Mouse (Mus musculus) megakaryocyte, embryonic 14.5 days (primary cell): ENCODE data around the gene Chst3. TPM values are rescaled to one million over a fixed set of nuclear protein-coding genes. Genes with fewer than 3 reads are reported as not detected.

ENCODE experiments used
- H3K27me3 ChIP-seq: replicated peaks from 2 replicates; pipeline ENCODE3; 2012; ENCODE audit warnings: inconsistent platforms
- H3K36me3 ChIP-seq: replicated peaks from 2 replicates; pipeline ENCODE3; 2012; ENCODE audit warnings: low read length, inconsistent platforms, mixed read lengths
- H3K4me1 ChIP-seq: 2 replicates; pipeline ENCODE4 v1.6.1; 2012; ENCODE audit warnings: inconsistent platforms
- H3K4me3 ChIP-seq: replicated peaks from 2 replicates; pipeline ENCODE3; 2012; ENCODE audit warnings: moderate library complexity, mild to moderate bottlenecking, inconsistent platforms
- H3K9me3 ChIP-seq: 2 replicates; pipeline ENCODE4 v1.6.1; 2012; ENCODE audit warnings: inconsistent platforms
- FLI1 ChIP-seq: IDR thresholded peaks from 2 replicates; pipeline ENCODE4 v1.6.1; 2012; ENCODE audit warnings: low read length, inconsistent platforms, mixed read lengths
- GATA1 ChIP-seq: IDR thresholded peaks from 3 replicates; pipeline ENCODE4 v1.6.1; 2012; ENCODE audit warnings: mixed read lengths, low read length, inconsistent platforms, borderline replicate concordance
- polyA plus RNA-seq: library from polyadenylated mRNA; stranded (reverse); fragments of >175 nt; gene quantifications from 2 replicates; pipeline ENCODE4 v1.2.3, GENCODE M21; 2012; ENCODE audit warnings: low replicate concordance; ENCODE audit not compliant: insufficient read depth

Chst3 gene
- polyA plus RNA-seq, 1 experiment = not detected

DNA sequence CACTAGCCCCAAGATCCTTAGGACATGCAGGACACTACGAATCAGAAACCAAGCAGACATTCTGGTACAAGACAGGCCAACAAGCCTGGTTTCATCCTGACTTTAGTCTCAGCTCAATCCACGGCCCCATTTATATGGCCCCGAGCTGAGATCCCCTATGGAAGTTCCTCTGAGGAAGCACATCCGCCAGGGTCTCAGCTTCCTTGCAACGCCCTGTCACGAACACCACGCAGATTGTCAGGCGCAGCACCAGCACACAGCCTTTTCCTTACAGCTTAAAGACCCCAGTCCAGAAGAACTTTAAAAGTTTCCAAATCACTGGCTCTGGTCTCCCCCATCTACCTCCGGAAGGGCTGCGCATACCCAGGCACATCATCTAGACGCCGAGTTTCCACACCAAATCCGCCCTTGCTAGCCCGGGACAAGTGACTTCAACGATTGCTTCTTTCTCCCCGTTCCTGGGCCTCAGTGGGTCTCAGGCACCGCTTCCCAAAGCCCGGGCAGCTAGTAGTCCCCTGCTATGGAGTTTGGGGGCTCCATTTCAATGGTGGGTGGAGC, 948 bp downstream of the Chst3 start:
- Histone ChIP-seq H3K4me3 (no peak overlapping the region), H3K9me3 (no peaks in the 10 kb centered on the region), H3K27me3 (peaks cover 83% of the 10 kb centered on the region), H3K36me3 (no peaks in the 10 kb centered on the region), H3K4me1 (peaks cover 11% of the 10 kb centered on the region)
- TF ChIP-seq GATA1 = no peak
- no peak for TF ChIP-seq FLI1

DNA sequence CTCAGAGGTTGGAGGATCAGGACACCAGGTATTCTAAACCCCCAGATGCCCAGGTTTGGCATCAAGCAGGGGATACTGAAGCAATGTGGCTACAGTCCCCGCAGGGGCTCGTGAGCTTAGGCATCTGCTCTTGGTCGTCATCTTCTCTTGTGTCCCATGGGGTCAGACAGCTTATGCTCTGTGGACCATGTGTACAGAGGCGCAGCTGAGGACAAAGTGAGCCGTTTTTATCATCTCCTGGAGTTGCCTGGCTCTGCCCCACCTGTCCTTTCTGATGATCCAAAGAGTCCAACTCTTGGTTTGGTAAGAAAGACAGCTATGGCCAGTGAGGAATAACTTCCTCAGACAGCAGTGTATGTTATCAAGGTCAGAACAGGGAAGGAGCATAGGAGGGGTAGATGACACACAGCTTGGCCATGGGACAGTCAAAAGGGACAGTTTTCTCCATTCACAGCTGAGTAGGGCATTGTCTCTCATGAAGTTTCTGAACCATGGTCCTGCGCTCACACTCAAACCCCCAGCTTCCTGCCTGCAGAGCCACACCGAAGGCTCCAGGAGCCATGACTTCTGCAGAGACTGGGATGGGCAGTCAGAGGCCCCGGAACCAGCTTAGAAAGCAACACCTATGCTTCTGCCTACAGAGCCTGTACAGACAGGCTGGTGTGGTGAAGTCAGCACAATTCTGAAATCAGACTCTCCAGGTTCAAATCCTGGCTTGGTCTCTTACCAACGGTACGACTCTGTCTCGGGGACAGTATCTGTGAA, 2.5 kb downstream of the Chst3 start:
- Histone ChIP-seq H3K36me3 (no peaks in the 10 kb centered on the region), H3K27me3 (peaks cover 94% of the 10 kb centered on the region), H3K4me1 (peaks cover 11% of the 10 kb centered on the region), H3K9me3 (no peaks in the 10 kb centered on the region), H3K4me3 (no peak overlapping the region)
- TF ChIP-seq GATA1 (no peak), FLI1 (no peak)

GRCm38 (mm10) chr10:60215077-60215960, 3.7 kb downstream of the Chst3 start:
- TF ChIP-seq FLI1 (no peak), GATA1 (no peak)
- Histone ChIP-seq H3K9me3 (no peaks in the 10 kb centered on the region), H3K4me1 (peaks cover 11% of the 10 kb centered on the region), H3K27me3 (peaks cover 91% of the 10 kb centered on the region), H3K4me3 (no peak overlapping the region), H3K36me3 (no peaks in the 10 kb centered on the region)

DNA sequence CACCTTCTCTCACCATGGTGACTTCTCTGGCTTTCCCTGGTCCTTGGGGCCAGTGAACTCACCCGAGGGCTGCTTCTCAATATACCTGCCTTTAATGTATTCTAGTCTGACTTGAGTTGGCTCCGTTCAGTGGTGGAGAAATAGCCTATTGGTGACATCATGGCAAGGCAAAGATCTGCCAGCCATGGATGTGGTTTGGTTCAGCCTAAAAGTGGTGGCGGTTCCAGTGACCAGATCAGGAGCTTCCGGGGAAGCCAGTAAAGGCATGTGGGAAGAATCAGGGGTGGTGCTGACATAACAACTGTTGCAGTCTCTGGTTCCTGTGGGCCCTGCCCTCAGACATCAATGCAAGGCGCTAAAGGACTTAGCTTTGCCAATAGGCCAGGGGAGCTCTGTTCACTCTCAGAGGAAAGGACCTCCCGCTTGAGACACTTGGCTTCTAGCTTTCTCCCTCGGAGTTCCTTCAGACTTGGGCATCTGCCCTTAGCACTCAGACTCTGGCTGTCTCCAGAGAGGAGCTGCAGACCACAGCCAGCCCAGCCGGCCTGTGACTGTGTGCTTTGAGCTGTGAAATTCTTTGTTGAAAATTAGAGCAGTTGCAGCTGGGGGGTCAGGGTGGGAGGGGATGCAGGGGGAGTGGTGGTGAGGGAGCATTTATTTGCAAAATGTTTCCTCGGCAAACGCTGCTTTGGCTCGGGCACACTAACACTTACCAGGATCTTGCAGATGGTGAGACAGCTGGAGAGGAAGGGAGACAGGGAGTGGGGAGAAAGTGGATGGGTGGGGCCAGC, 6.3 kb downstream of the Chst3 start:
- Histone ChIP-seq H3K27me3 (peaks cover 75% of the 10 kb centered on the region), H3K4me3 (no peak overlapping the region), H3K36me3 (no peaks in the 10 kb centered on the region), H3K9me3 (no peaks in the 10 kb centered on the region), H3K4me1 (no peaks in the 10 kb centered on the region; the same call in 1 of the 2 replicates)
- TF ChIP-seq FLI1 (no peak), GATA1 (no peak)

DNA sequence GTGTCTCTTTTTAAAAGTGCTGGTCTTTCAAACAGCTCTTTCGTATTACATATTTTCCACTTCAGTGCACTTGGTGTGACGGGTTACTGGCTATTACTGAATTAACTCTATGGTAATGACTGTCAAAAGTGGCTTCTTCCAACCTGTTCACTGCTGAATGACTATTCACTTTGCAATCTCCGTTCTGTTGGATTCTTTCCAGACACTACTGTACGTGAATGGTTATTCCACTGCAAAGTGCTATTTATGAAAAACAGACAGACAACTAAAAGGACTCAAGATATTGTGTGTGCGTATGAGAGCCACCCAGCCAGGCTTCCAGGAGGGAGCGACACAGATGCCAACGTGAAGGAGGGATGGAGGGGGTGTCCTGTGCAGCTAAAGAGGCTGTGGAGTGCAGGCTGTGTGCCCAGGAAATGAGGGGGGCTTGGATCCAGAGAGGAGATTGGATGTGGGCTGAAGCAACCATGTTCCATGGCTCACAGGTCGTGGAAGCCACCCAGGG, 7.5 kb downstream of the Chst3 start:
- peak overlapping the region; percentile 50 for H3K4me3 ChIP-seq
- H3K36me3 ChIP-seq = no peaks in the 10 kb centered on the region
- no peaks in the 10 kb centered on the region for H3K9me3 ChIP-seq
- no peaks in the 10 kb centered on the region; the same call in 1 of the 2 replicates for H3K4me1 ChIP-seq
- TF ChIP-seq FLI1 (no peak), GATA1 (no peak)
- H3K27me3 ChIP-seq = peaks cover 69% of the 10 kb centered on the region

DNA sequence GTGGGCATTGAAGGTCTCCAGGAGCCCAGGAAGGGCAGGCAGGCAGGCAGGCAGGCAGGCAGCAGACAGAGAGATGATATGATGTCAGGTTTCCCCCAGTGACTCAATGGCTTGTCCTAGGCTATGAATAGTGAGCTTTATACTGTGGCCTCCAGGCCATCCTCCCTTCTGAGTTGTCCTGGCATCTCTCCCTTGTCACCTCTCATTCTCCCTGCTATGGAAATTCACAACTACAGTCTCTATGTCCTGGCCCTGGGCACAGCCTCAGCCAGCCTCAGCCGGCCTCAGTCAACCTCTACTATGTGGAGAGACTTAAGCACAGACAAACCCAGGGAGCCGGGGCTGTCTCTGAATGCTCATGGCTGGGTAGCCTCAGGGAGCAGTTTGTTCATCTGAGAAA, 8.6 kb downstream of the Chst3 start:
- H3K27me3 ChIP-seq = peaks cover 69% of the 10 kb centered on the region
- no peaks in the 10 kb centered on the region; the same call in 1 of the 2 replicates for H3K4me1 ChIP-seq
- no peaks in the 10 kb centered on the region for H3K9me3 ChIP-seq
- H3K4me3 ChIP-seq = no peak overlapping the region
- no peaks in the 10 kb centered on the region for H3K36me3 ChIP-seq
- TF ChIP-seq GATA1 (no peak), FLI1 (no peak)

- Histone ChIP-seq H3K27me3 (peaks cover 65% of the 10 kb centered on the region), H3K4me1 (no peaks in the 10 kb centered on the region; the same call in 1 of the 2 replicates), H3K4me3 (no peak overlapping the region), H3K36me3 (no peaks in the 10 kb centered on the region), H3K9me3 (no peaks in the 10 kb centered on the region)
- TF ChIP-seq FLI1 (no peak), GATA1 (no peak)
These were observed 9.8 kb downstream of the Chst3 start for GRCm38 (mm10) chr10:60209237-60209636.

GRCm38 (mm10) chr10:60207166-60207705, 11.8 kb downstream of the Chst3 start:
- H3K9me3 ChIP-seq = no peaks in the 10 kb centered on the region
- H3K4me3 ChIP-seq = no peak overlapping the region
- H3K4me1 ChIP-seq = no peaks in the 10 kb centered on the region; the same call in 1 of the 2 replicates
- TF ChIP-seq GATA1 (no peak), FLI1 (no peak)
- H3K36me3 ChIP-seq = no peaks in the 10 kb centered on the region
- H3K27me3 ChIP-seq = peaks cover 62% of the 10 kb centered on the region
